Comparison of ENCODE assay signal across 15 mouse cellular contexts in genomic region chr5:137303609-137304008, GRCm38 (mm10). TPM values are rescaled to one million over a fixed set of nuclear protein-coding genes. Genes with fewer than 3 reads are reported as not detected.
DNase-seq lines count a peak whose midpoint lies in the region; ATAC-seq and TF ChIP-seq lines count a peak whose summit lies in the region.
"Had no signal": no experiment of that assay in that cellular context is flagged by ENCODE, and none has a peak within 500 bp of the region (broad histone marks: within the 10 kb centered on the region; RNA-seq: fewer than 3 reads in every experiment).

No protein-coding gene starts in this region.

- peak overlapping the region; percentile 11; the same call in 1 of the 2 replicates for H3K27ac ChIP-seq in embryonic facial prominence, embryonic 13.5 days
- no peak overlapping the region for H3K27ac ChIP-seq in embryonic facial prominence, embryonic 10.5 days (replicated peaks)
- H3K27ac ChIP-seq in heart, embryonic 14.5 days (replicated peaks in 1 of 2; ENCODE audit: control insufficient read depth in 1 of 2, insufficient read depth in 1 of 2, low read depth in 2 of 2, low read length in 2 of 2) = no peak overlapping the region
- H3K27ac ChIP-seq in limb, embryonic 13.5 days = no peak overlapping the region
- no peak overlapping the region for H3K27ac ChIP-seq in limb, embryonic 10.5 days
- peak overlapping the region; percentile 6; the same call in 1 of the 2 replicates for H3K27ac ChIP-seq in testis, adult 2 months (ENCODE audit: control insufficient read depth, insufficient read depth, low read depth, low read length)
- H3K27ac ChIP-seq: kidney, postnatal 0 days; left cerebral cortex, adult 2 months; neural tube, embryonic 15.5 days had no signal

- peaks cover 76% of the 10 kb centered on the region for H3K36me3 ChIP-seq in embryonic facial prominence, embryonic 13.5 days
- H3K36me3 ChIP-seq in embryonic facial prominence, embryonic 10.5 days (replicated peaks) = peaks cover 79% of the 10 kb centered on the region
- H3K36me3 ChIP-seq in heart, embryonic 14.5 days (ENCODE audit: control insufficient read depth, insufficient read depth, low read length) = peaks cover 71% of the 10 kb centered on the region
- peaks cover 76% of the 10 kb centered on the region for H3K36me3 ChIP-seq in limb, embryonic 13.5 days
- peaks cover 77% of the 10 kb centered on the region for H3K36me3 ChIP-seq in limb, embryonic 10.5 days
- H3K36me3 ChIP-seq in testis, adult 2 months (ENCODE audit: control insufficient read depth, insufficient read depth, low read length) = peaks cover 15% of the 10 kb centered on the region

- DNase-seq in embryonic facial prominence, embryonic 10.5 days (ENCODE audit: low spot score) = no peak
- DNase-seq in heart, adult 18-20 months = no peak
- DNase-seq in limb, embryonic 10.5 days (ENCODE audit: low spot score) = no peak
- no peak for DNase-seq in testis, postnatal 10 days (ENCODE audit: low spot score)
- DNase-seq: heart, postnatal 36 days; thymus, postnatal 4 days had no signal

- ATAC-seq in embryonic facial prominence, embryonic 13.5 days (ENCODE audit: insufficient number of reproducible peaks, insufficient read depth, low FRiP score, low TSS enrichment, low read depth) = no peak
- ATAC-seq in heart, embryonic 14.5 days (ENCODE audit: insufficient number of reproducible peaks, insufficient read depth, low FRiP score, low read depth) = no peak
- no peak for ATAC-seq in limb, embryonic 13.5 days (ENCODE audit: low FRiP score, low read depth)
- ATAC-seq: CD4-positive, CD25-positive, alpha-beta regulatory T cell, adult 4 months; intestine, postnatal 0 days had no signal

- no peak overlapping the region for H3K9ac ChIP-seq in embryonic facial prominence, embryonic 13.5 days
- H3K9ac ChIP-seq in heart, embryonic 14.5 days (ENCODE audit: low read length) = peak overlapping the region; percentile 38; the same call in 1 of the 2 replicates
- peak overlapping the region; percentile 53 for H3K9ac ChIP-seq in limb, embryonic 13.5 days

- peaks cover 32% of the 10 kb centered on the region for H3K4me1 ChIP-seq in embryonic facial prominence, embryonic 13.5 days
- peaks cover 38% of the 10 kb centered on the region for H3K4me1 ChIP-seq in embryonic facial prominence, embryonic 10.5 days
- H3K4me1 ChIP-seq in heart, embryonic 14.5 days (ENCODE audit: control insufficient read depth in 2 of 2, insufficient read depth in 2 of 2, low read length in 2 of 2) = peaks cover 4 to 43% of the 10 kb centered on the region in 2 experiments
- H3K4me1 ChIP-seq in limb, embryonic 13.5 days = peaks cover 41% of the 10 kb centered on the region
- peaks cover 30% of the 10 kb centered on the region for H3K4me1 ChIP-seq in limb, embryonic 10.5 days
- peaks cover 2% of the 10 kb centered on the region for H3K4me1 ChIP-seq in testis, adult 2 months (ENCODE audit: control insufficient read depth, insufficient read depth, low read length)

- no peaks in the 10 kb centered on the region for H3K9me3 ChIP-seq in embryonic facial prominence, embryonic 13.5 days
- H3K9me3 ChIP-seq in embryonic facial prominence, embryonic 10.5 days = 0 out of 2 replicates have a peak, but pooled peaks cover 2% of the 10 kb centered on the region
- no peaks in the 10 kb centered on the region for H3K9me3 ChIP-seq in heart, embryonic 14.5 days (ENCODE audit: control insufficient read depth, low read length)
- H3K9me3 ChIP-seq in limb, embryonic 13.5 days = 0 out of 2 replicates have a peak, but pooled peaks cover 2% of the 10 kb centered on the region
- H3K9me3 ChIP-seq in limb, embryonic 10.5 days (replicated peaks) = no peaks in the 10 kb centered on the region
- H3K9me3 ChIP-seq: neural tube, embryonic 15.5 days had no signal

- H3K4me3 ChIP-seq in embryonic facial prominence, embryonic 13.5 days = no peak overlapping the region
- no peak overlapping the region for H3K4me3 ChIP-seq in embryonic facial prominence, embryonic 10.5 days
- H3K4me3 ChIP-seq in heart, embryonic 14.5 days (ENCODE audit: control insufficient read depth in 1 of 2, insufficient read depth in 1 of 2, low read depth in 1 of 2, low read length in 2 of 2) = no peak overlapping the region
- 0 out of 2 replicates have a peak overlapping the region, but pooled peaks have one; percentile 2 for H3K4me3 ChIP-seq in limb, embryonic 13.5 days
- H3K4me3 ChIP-seq in limb, embryonic 10.5 days = no peak overlapping the region
- no peak overlapping the region for H3K4me3 ChIP-seq in testis, adult 2 months (ENCODE audit: control insufficient read depth, low read depth, low read length)
- H3K4me3 ChIP-seq: left cerebral cortex, adult 2 months; neural tube, embryonic 15.5 days had no signal

- TF ChIP-seq CTCF in testis, adult 2 months (IDR thresholded peaks at IDR 0.05; ENCODE audit: control insufficient read depth, insufficient read depth, insufficient replicate concordance, low read depth, low read length) = no peak

- 92% methylated on average over 4 of the region's 4 CpGs for WGBS in embryonic facial prominence, embryonic 13.5 days
- WGBS in embryonic facial prominence, embryonic 10.5 days = 90% methylated on average over 4 of the region's 4 CpGs
- 28% methylated on average over 4 of the region's 4 CpGs for WGBS in heart, embryonic 14.5 days
- WGBS in limb, embryonic 13.5 days = 90% methylated on average over 4 of the region's 4 CpGs
- 89% methylated on average over 4 of the region's 4 CpGs for WGBS in limb, embryonic 10.5 days

- H3K27me3 ChIP-seq in embryonic facial prominence, embryonic 13.5 days = no peaks in the 10 kb centered on the region
- H3K27me3 ChIP-seq in embryonic facial prominence, embryonic 10.5 days (replicated peaks; ENCODE audit: low read depth, poor library complexity, severe bottlenecking) = no peaks in the 10 kb centered on the region
- H3K27me3 ChIP-seq in heart, embryonic 14.5 days (ENCODE audit: control insufficient read depth, insufficient read depth, low read length) = no peaks in the 10 kb centered on the region
- no peaks in the 10 kb centered on the region for H3K27me3 ChIP-seq in limb, embryonic 13.5 days
- H3K27me3 ChIP-seq in limb, embryonic 10.5 days (ENCODE audit: low read depth, poor library complexity, severe bottlenecking) = no peaks in the 10 kb centered on the region
- H3K27me3 ChIP-seq in testis, adult 2 months (ENCODE audit: control insufficient read depth, insufficient read depth, low read length) = no peaks in the 10 kb centered on the region
- H3K27me3 ChIP-seq: neural tube, embryonic 15.5 days had no signal

- TF ChIP-seq POLR2A in testis, adult 2 months (IDR thresholded peaks at IDR 0.05; ENCODE audit: control insufficient read depth, low read depth, low read length) = no peak

- H3K4me2 ChIP-seq in embryonic facial prominence, embryonic 13.5 days = no peak overlapping the region
- no peak overlapping the region for H3K4me2 ChIP-seq in heart, embryonic 14.5 days (ENCODE audit: low read length)
- no peak overlapping the region for H3K4me2 ChIP-seq in limb, embryonic 13.5 days (replicated peaks)

RNA-seq across cellular contexts. Expression of gene Srrt, which starts 3.9 kb away (rescaled TPM):
- polyA plus RNA-seq in embryonic facial prominence, embryonic 13.5 days (2015; fragmentation: Nextera tagmentation; extraction: Ambion mirVana) = 143 and 148 TPM in 2 replicates
- polyA plus RNA-seq in embryonic facial prominence, embryonic 10.5 days (2016; fragmentation: Nextera tagmentation; extraction: Ambion mirVana) = 191 and 214 TPM in 2 replicates
- 58.6 and 69.9 TPM in 2 replicates for polyA plus RNA-seq in heart, embryonic 14.5 days (2014; fragmentation: Nextera tagmentation; extraction: Ambion mirVana)
- 10 to 100 TPM; 44.4 to 55.6 TPM for total RNA-seq in heart, adult 18-20 months (2021)
- polyA plus RNA-seq in limb, embryonic 13.5 days (2015; fragmentation: Nextera tagmentation; extraction: Ambion mirVana) = 141 and 149 TPM in 2 replicates
- polyA plus RNA-seq in limb, embryonic 10.5 days (2016; fragmentation: Nextera tagmentation; extraction: Ambion mirVana) = 200 and 201 TPM in 2 replicates
- polyA plus RNA-seq in testis, adult 2 months (2012; rRNA removed) = 174 and 178 TPM in 2 replicates

RNA-seq across cellular contexts. Expression of gene Ufsp1, which starts 9.2 kb away (rescaled TPM):
- polyA plus RNA-seq in embryonic facial prominence, embryonic 13.5 days (2015; fragmentation: Nextera tagmentation; extraction: Ambion mirVana) = 5.4 and 5.6 TPM in 2 replicates
- polyA plus RNA-seq in embryonic facial prominence, embryonic 10.5 days (2016; fragmentation: Nextera tagmentation; extraction: Ambion mirVana) = 7.8 and 8.3 TPM in 2 replicates
- 7.1 and 7.4 TPM in 2 replicates for polyA plus RNA-seq in heart, embryonic 14.5 days (2014; fragmentation: Nextera tagmentation; extraction: Ambion mirVana)
- total RNA-seq in heart, adult 18-20 months (2021) = 10 to 100 TPM in 1 of 2 experiments, 1 to 10 TPM in 1; 8.1 to 10.7 TPM
- 8.4 and 9.6 TPM in 2 replicates for polyA plus RNA-seq in limb, embryonic 13.5 days (2015; fragmentation: Nextera tagmentation; extraction: Ambion mirVana)
- 8.1 and 8.5 TPM in 2 replicates for polyA plus RNA-seq in limb, embryonic 10.5 days (2016; fragmentation: Nextera tagmentation; extraction: Ambion mirVana)
- polyA plus RNA-seq in testis, adult 2 months (2012; rRNA removed) = 1.6 and 1.7 TPM in 2 replicates

RNA-seq across cellular contexts. Expression of gene Trip6, which starts 10.6 kb away (rescaled TPM):
- 106 TPM in 2 replicates for polyA plus RNA-seq in embryonic facial prominence, embryonic 13.5 days (2015; fragmentation: Nextera tagmentation; extraction: Ambion mirVana)
- 73.1 and 76.2 TPM in 2 replicates for polyA plus RNA-seq in embryonic facial prominence, embryonic 10.5 days (2016; fragmentation: Nextera tagmentation; extraction: Ambion mirVana)
- 32.3 and 38.9 TPM in 2 replicates for polyA plus RNA-seq in heart, embryonic 14.5 days (2014; fragmentation: Nextera tagmentation; extraction: Ambion mirVana)
- 10 to 100 TPM; 12.0 to 13.3 TPM for total RNA-seq in heart, adult 18-20 months (2021)
- 104 and 107 TPM in 2 replicates for polyA plus RNA-seq in limb, embryonic 13.5 days (2015; fragmentation: Nextera tagmentation; extraction: Ambion mirVana)
- 73.4 and 75.9 TPM in 2 replicates for polyA plus RNA-seq in limb, embryonic 10.5 days (2016; fragmentation: Nextera tagmentation; extraction: Ambion mirVana)
- polyA plus RNA-seq in testis, adult 2 months (2012; rRNA removed) = 4.1 and 5.2 TPM in 2 replicates

RNA-seq across cellular contexts. Expression of gene Ache, which starts 16.3 kb away (rescaled TPM):
- polyA plus RNA-seq in embryonic facial prominence, embryonic 13.5 days (2015; fragmentation: Nextera tagmentation; extraction: Ambion mirVana) = 2.7 and 3.3 TPM in 2 replicates
- polyA plus RNA-seq in embryonic facial prominence, embryonic 10.5 days (2016; fragmentation: Nextera tagmentation; extraction: Ambion mirVana) = 3.8 and 4.5 TPM in 2 replicates
- polyA plus RNA-seq in heart, embryonic 14.5 days (2014; fragmentation: Nextera tagmentation; extraction: Ambion mirVana) = 11.2 and 12.5 TPM in 2 replicates
- 1 to 10 TPM; 1.8 to 2.6 TPM for total RNA-seq in heart, adult 18-20 months (2021)
- polyA plus RNA-seq in limb, embryonic 13.5 days (2015; fragmentation: Nextera tagmentation; extraction: Ambion mirVana) = 17.2 and 18.3 TPM in 2 replicates
- 1.7 and 1.8 TPM in 2 replicates for polyA plus RNA-seq in limb, embryonic 10.5 days (2016; fragmentation: Nextera tagmentation; extraction: Ambion mirVana)
- polyA plus RNA-seq in testis, adult 2 months (2012; rRNA removed) = 0.09 and 0.30 TPM in 2 replicates

RNA-seq across cellular contexts. Expression of gene Slc12a9, which starts 29.8 kb away (rescaled TPM):
- polyA plus RNA-seq in embryonic facial prominence, embryonic 13.5 days (2015; fragmentation: Nextera tagmentation; extraction: Ambion mirVana) = 16.0 and 16.1 TPM in 2 replicates
- polyA plus RNA-seq in embryonic facial prominence, embryonic 10.5 days (2016; fragmentation: Nextera tagmentation; extraction: Ambion mirVana) = 12.6 and 13.4 TPM in 2 replicates
- polyA plus RNA-seq in heart, embryonic 14.5 days (2014; fragmentation: Nextera tagmentation; extraction: Ambion mirVana) = 5.3 and 5.7 TPM in 2 replicates
- 1 to 10 TPM; 1.5 to 1.8 TPM for total RNA-seq in heart, adult 18-20 months (2021)
- 17.2 and 17.9 TPM in 2 replicates for polyA plus RNA-seq in limb, embryonic 13.5 days (2015; fragmentation: Nextera tagmentation; extraction: Ambion mirVana)
- 10.4 and 10.6 TPM in 2 replicates for polyA plus RNA-seq in limb, embryonic 10.5 days (2016; fragmentation: Nextera tagmentation; extraction: Ambion mirVana)
- 3.6 and 4.4 TPM in 2 replicates for polyA plus RNA-seq in testis, adult 2 months (2012; rRNA removed)

Comparison
In these comparisons a context has a peak if more than half of its experiments do, and no peak if none do; other contexts are left out.
1. H3K27ac ChIP-seq: peak in embryonic facial prominence, embryonic 13.5 days (single experiment) and testis, adult 2 months (single experiment); none in embryonic facial prominence, embryonic 10.5 days (single experiment), heart, embryonic 14.5 days (0 of 2), limb, embryonic 13.5 days (single experiment) and limb, embryonic 10.5 days (single experiment).